Mouse (Mus musculus) midbrain, postnatal 0 days (tissue): ENCODE data around the gene Tarbp1. TPM values are rescaled to one million over a fixed set of nuclear protein-coding genes. Genes with fewer than 3 reads are reported as not detected.
"Not testable (repeated sequence)": the region's sequence is repeated elsewhere in the genome, so short reads cannot be mapped to it uniquely, and the experiment has no call there.

Experiments
- ATAC-seq: fragments of 200-750 bp; cut with Nextera tagmentation; 2 replicates; pipeline ENCODE4 v1.8.0; 2017; ENCODE audit warnings: moderate number of reproducible peaks, mild to moderate bottlenecking, moderate TSS enrichment, moderate library complexity; ENCODE audit not compliant: low FRiP score
- DNase-seq: peaks from one replicate; pipeline ENCODE4 v3.0.0-alpha.2; 2015; ENCODE audit warnings: low spot score
- H3K27ac ChIP-seq: fragments of 300-500 bp; sonication (generic); 2 replicates; pipeline ENCODE4 v1.5.1; 2014; ENCODE audit warnings: low read depth, mild to moderate bottlenecking, low read length, mixed read lengths
- H3K27me3 ChIP-seq: fragments of 300-500 bp; sonication (generic); 2 replicates; pipeline ENCODE4 v1.6.1; 2014; ENCODE audit warnings: low read length, control low read depth, mixed read lengths; ENCODE audit not compliant: insufficient read depth
- H3K36me3 ChIP-seq: fragments of 300-500 bp; sonication (generic); 2 replicates; pipeline ENCODE4 v1.6.1; 2014; ENCODE audit warnings: low read length, control low read depth, mixed read lengths; ENCODE audit not compliant: insufficient read depth
- H3K4me1 ChIP-seq: fragments of 300-500 bp; sonication (generic); 2 replicates; pipeline ENCODE4 v1.6.1; 2014; ENCODE audit warnings: mild to moderate bottlenecking, control low read depth, antibody characterized with exemption, low read length, mixed read lengths; ENCODE audit not compliant: insufficient read depth
- H3K4me2 ChIP-seq: fragments of 300-500 bp; sonication (generic); 2 replicates; pipeline ENCODE4 v1.6.1; 2014; ENCODE audit warnings: low read depth, mild to moderate bottlenecking, low read length, mixed read lengths; ENCODE audit not compliant: poor library complexity, severe bottlenecking
- H3K4me3 ChIP-seq: fragments of 300-500 bp; sonication (generic); 2 replicates; pipeline ENCODE4 v1.5.1; 2014; ENCODE audit warnings: low read depth, mild to moderate bottlenecking, low read length, moderate library complexity
- H3K9ac ChIP-seq: fragments of 300-500 bp; sonication (generic); replicated peaks from 2 replicates; pipeline ENCODE4 v1.6.1; 2014; ENCODE audit warnings: mild to moderate bottlenecking, low read length, moderate library complexity, mixed read lengths; ENCODE audit not compliant: poor library complexity, severe bottlenecking
- H3K9me3 ChIP-seq: fragments of 300-500 bp; sonication (generic); 2 replicates; pipeline ENCODE4 v1.6.1; 2016; ENCODE audit warnings: low read length, control low read depth
- CTCF ChIP-seq: IDR thresholded peaks from 2 replicates; pipeline ENCODE4 v1.5.1; 2016; ENCODE audit warnings: antibody characterized with exemption, mild to moderate bottlenecking
- WGBS: fragments of 180-500 bp; shearing (Covaris S2); extraction: QIAGEN DNeasy Blood & Tissue Kit; methylation state at CpG from one replicate; pipeline ENCODE4 v1.1.7; 2014; 5-methylcytosine and 5-hydroxymethylcytosine counted together
- polyA plus RNA-seq: library from polyadenylated mRNA; unstranded; fragments of >200 nt; fragmentation: Nextera tagmentation; extraction: Ambion mirVana; gene quantifications from 2 replicates; pipeline ENCODE4 v1.2.1, GENCODE M21; 2015
- total RNA-seq: library from RNA; depleted of rRNA; stranded (reverse); fragments of >200 nt; gene quantifications from 2 replicates; pipeline ENCODE4 v1.2.3, GENCODE M21; 2014

The Tarbp1 gene
- total and polyA plus RNA-seq, 2 experiments from 2014 or later: 1.3 to 4.4 TPM

- H3K9me3 ChIP-seq: no peaks in the 10 kb centered on the region
- TF ChIP-seq CTCF: no peak
- H3K4me2 ChIP-seq: no peak overlapping the region
- WGBS: 45% methylated on average over 4 of the region's 4 CpGs
- H3K27ac ChIP-seq: peak overlapping the region; percentile 32; the same call in 1 of the 2 replicates
- DNase-seq (peak; percentile 23), ATAC-seq (no peak)
- H3K4me3 ChIP-seq: no peak overlapping the region
- H3K9ac ChIP-seq: no peak overlapping the region
- H3K4me1 ChIP-seq: no peaks in the 10 kb centered on the region
- H3K27me3 ChIP-seq: no peaks in the 10 kb centered on the region
- H3K36me3 ChIP-seq: no peaks in the 10 kb centered on the region
Measured at GRCm38 (mm10) chr8:126405030-126405429, 69.8 kb downstream of the Tarbp1 start.

- H3K4me2 ChIP-seq, H3K9me3 ChIP-seq, DNase-seq, H3K36me3 ChIP-seq, H3K27me3 ChIP-seq, H3K4me1 ChIP-seq, H3K4me3 ChIP-seq, H3K9ac ChIP-seq, ATAC-seq: not testable (repeated sequence)
- peak overlapping the region; percentile 32; the same call in 1 of the 2 replicates for H3K27ac ChIP-seq
Measured at GRCm38 (mm10) chr8:126404550-126404949, 70.3 kb downstream of the Tarbp1 start.

DNA sequence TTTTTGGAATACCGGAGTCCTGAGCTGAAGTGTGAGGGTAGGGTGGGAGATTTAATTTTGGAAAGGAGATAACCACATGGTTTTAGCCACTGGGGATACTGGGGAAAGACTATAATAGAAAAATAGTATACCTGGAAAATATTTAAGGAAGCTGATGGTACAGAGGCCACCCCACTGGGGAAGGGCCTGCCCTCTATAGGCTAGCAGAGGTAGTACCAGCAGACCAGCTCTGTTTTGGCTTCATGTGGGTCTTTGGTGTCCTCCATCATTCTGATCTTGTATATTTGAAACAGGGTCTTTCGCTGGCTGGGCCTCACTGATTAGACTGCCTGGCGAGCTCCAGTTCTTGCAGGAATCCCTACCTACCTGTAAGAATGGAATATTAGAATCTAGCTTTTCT, 76.5 kb downstream of the Tarbp1 start:
- Histone ChIP-seq H3K9me3 (no peaks in the 10 kb centered on the region), H3K27me3 (no peaks in the 10 kb centered on the region), H3K4me1 (0 out of 2 replicates have a peak, but pooled peaks cover 4% of the 10 kb centered on the region), H3K4me3 (no peak overlapping the region), H3K4me2 (no peak overlapping the region), H3K36me3 (no peaks in the 10 kb centered on the region), H3K9ac (no peak overlapping the region), H3K27ac (no peak overlapping the region)
- DNase-seq (no peak), ATAC-seq (no peak)
- TF ChIP-seq CTCF: peak; percentile 37
- WGBS: 57% methylated on average over 3 of the region's 3 CpGs

GRCm38 (mm10) chr8:126395917-126396316, 78.9 kb downstream of the Tarbp1 start:
- 37% methylated on average over 5 of the region's 5 CpGs for WGBS
- H3K27ac ChIP-seq: peak overlapping the region; percentile 34; the same call in 1 of the 2 replicates
- 0 out of 2 replicates have a peak, but pooled peaks cover 4% of the 10 kb centered on the region for H3K4me1 ChIP-seq
- H3K4me3 ChIP-seq: no peak overlapping the region
- H3K9ac ChIP-seq: no peak overlapping the region
- no peaks in the 10 kb centered on the region for H3K27me3 ChIP-seq
- no peaks in the 10 kb centered on the region for H3K9me3 ChIP-seq
- H3K4me2 ChIP-seq: no peak overlapping the region
- ATAC-seq (no peak), DNase-seq (peak; percentile 64)
- no peaks in the 10 kb centered on the region for H3K36me3 ChIP-seq
- TF ChIP-seq CTCF: no peak

- Histone ChIP-seq H3K4me2 (no peak overlapping the region), H3K4me1 (0 out of 2 replicates have a peak, but pooled peaks cover 4% of the 10 kb centered on the region), H3K4me3 (no peak overlapping the region), H3K36me3 (no peaks in the 10 kb centered on the region), H3K9me3 (no peaks in the 10 kb centered on the region), H3K27ac (no peak overlapping the region), H3K27me3 (no peaks in the 10 kb centered on the region), H3K9ac (no peak overlapping the region)
- 57% methylated on average over 9 of the region's 9 CpGs for WGBS
- ATAC-seq: no peak
- TF ChIP-seq CTCF: no peak
- no peak for DNase-seq
Measured at GRCm38 (mm10) chr8:126395386-126395785, 79.5 kb downstream of the Tarbp1 start.

GRCm38 (mm10) chr8:126391541-126391940, 83.3 kb downstream of the Tarbp1 start:
- Histone ChIP-seq H3K27me3 (no peaks in the 10 kb centered on the region), H3K4me1 (0 out of 2 replicates have a peak, but pooled peaks cover 4% of the 10 kb centered on the region), H3K27ac (no peak overlapping the region), H3K4me2 (no peak overlapping the region), H3K9ac (no peak overlapping the region), H3K36me3 (no peaks in the 10 kb centered on the region), H3K9me3 (no peaks in the 10 kb centered on the region), H3K4me3 (no peak overlapping the region)
- ATAC-seq (no peak), DNase-seq (peak; percentile 61)
- WGBS: 57% methylated on average over 2 of the region's 2 CpGs
- no peak for TF ChIP-seq CTCF
